Mouse (Mus musculus): ENCODE results near the gene Tubd1. TPM values are rescaled to one million over a fixed set of nuclear protein-coding genes. Genes with fewer than 3 reads are reported as not detected.
A peak's percentile ranks its signal among the peaks of the same experiment; 100 is the strongest.

Tubd1 gene
- total RNA-seq, 2 experiments from 2014 or later = 5.3 to 6.8 TPM

- no peak for DNase-seq (ENCODE audit: extremely low spot score in 1 of 2, low spot score in 2 of 2)
- Histone ChIP-seq H3K4me3 (no peak overlapping the region), H3K27ac (no peak overlapping the region)
- intact Hi-C loops (cut with DNase I) = no loop called here
- no peak for TF ChIP-seq CTCF (IDR thresholded peaks at IDR 0.05)
Measured at GRCm38 (mm10) chr11:86534201-86534910, 10.4 kb upstream of the Tubd1 start.

GRCm38 (mm10) chr11:86538786-86539185, 6.0 kb upstream of the Tubd1 start:
- intact Hi-C loops (cut with DNase I) = no loop called here
- DNase-seq (ENCODE audit: extremely low spot score in 1 of 2, low spot score in 2 of 2) = no peak
- Histone ChIP-seq H3K4me3 (no peak overlapping the region), H3K27ac (no peak overlapping the region)
- TF ChIP-seq CTCF (IDR thresholded peaks at IDR 0.05) = no peak

- no peak for TF ChIP-seq CTCF (IDR thresholded peaks at IDR 0.05)
- intact Hi-C loops (cut with DNase I) = no loop called here
- no peak for DNase-seq (ENCODE audit: extremely low spot score in 1 of 2, low spot score in 2 of 2)
- H3K27ac ChIP-seq = no peak overlapping the region
- no peak overlapping the region for H3K4me3 ChIP-seq
Measured at GRCm38 (mm10) chr11:86539716-86540475, 4.9 kb upstream of the Tubd1 start.

DNA sequence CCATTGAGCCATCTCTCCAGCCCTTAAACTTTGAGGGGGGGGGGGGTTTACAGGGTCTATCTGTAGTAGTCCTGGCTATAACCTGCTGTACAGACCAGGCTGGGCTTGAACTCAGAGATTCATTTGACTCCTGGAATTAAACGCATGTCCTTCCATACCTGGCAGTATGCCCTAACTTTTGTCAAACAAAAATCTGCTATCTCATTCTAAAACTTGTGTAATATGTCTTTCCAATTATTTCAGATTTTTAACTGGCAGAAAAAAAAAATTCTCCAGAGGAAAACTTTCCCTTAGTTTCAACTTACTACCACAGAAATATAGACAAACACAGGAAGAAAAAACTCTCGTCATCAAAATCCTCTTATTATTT, 4.3 kb upstream of the Tubd1 start:
- no peak overlapping the region for H3K27ac ChIP-seq
- no peak overlapping the region for H3K4me3 ChIP-seq
- intact Hi-C loops (cut with DNase I) = no loop called here
- TF ChIP-seq CTCF (IDR thresholded peaks at IDR 0.05) = no peak
- no peak for DNase-seq (ENCODE audit: extremely low spot score in 1 of 2, low spot score in 2 of 2)

GRCm38 (mm10) chr11:86542851-86543250, 1.9 kb upstream of the Tubd1 start:
- Histone ChIP-seq H3K4me3 (no peak overlapping the region; the same call in 1 of the 2 replicates), H3K27ac (no peak overlapping the region)
- intact Hi-C loops (cut with DNase I) = no loop called here
- DNase-seq (ENCODE audit: extremely low spot score in 1 of 2, low spot score in 2 of 2) = no peak
- no peak for TF ChIP-seq CTCF (IDR thresholded peaks at IDR 0.05)

- intact Hi-C loops (cut with DNase I) = no loop called here
- TF ChIP-seq CTCF (IDR thresholded peaks at IDR 0.05) = no peak
- peak overlapping the region; percentile 89 for H3K27ac ChIP-seq
- peak overlapping the region; percentile 93 for H3K4me3 ChIP-seq
- DNase-seq (ENCODE audit: extremely low spot score in 1 of 2, low spot score in 2 of 2) = peak in 1 of 2 experiments; percentile 22
Measured at GRCm38 (mm10) chr11:86543960-86544638, 692 bp upstream of the Tubd1 start.

DNA sequence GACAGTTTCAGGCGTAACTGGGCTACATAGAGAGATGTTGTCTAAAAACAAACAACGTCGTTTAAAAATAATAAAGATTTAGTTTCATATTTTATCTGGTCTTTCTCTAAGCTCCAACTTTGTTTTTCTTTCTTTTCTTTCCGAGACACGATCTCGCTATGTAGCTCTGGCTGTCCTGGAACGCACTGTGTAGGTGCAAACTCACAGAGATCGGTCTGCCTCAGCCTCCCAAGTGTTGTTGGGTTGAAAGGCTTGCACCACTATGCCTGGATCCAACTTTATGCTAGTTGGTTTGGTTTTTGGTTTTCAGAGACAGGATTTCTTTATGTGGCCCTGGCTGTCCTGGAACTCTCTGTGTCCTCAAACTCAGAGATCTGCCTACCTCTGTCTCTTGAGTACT, 765 bp downstream of the Tubd1 start:
- DNase-seq (ENCODE audit: extremely low spot score in 1 of 2, low spot score in 2 of 2) = no peak
- intact Hi-C loops (cut with DNase I) = no loop called here
- H3K4me3 ChIP-seq = peak overlapping the region; percentile 93
- TF ChIP-seq CTCF (IDR thresholded peaks at IDR 0.05) = no peak
- no peak overlapping the region for H3K27ac ChIP-seq

DNA sequence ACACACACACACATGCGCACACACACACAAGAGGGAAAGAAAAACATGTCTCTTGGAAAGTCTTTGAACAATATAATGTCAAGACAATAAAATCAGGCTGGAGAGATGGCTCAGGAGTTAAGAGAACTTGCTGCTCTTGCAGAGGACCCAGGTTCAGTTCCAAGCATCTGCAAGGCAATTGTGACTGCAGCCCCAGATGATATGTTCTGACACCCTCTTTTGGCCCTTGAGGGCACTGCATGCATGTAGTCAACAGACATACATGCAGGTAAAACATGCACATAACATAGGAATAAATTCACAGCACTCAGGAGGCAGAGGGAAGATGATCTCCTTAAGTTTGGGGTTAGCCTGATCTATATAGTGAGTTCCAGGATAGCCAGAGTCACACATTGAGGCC, 2.6 kb downstream of the Tubd1 start:
- intact Hi-C loops (cut with DNase I) = no loop called here
- no peak overlapping the region for H3K27ac ChIP-seq
- TF ChIP-seq CTCF (IDR thresholded peaks at IDR 0.05) = no peak; the same call in 1 of the 2 replicates
- DNase-seq (ENCODE audit: extremely low spot score in 1 of 2, low spot score in 2 of 2) = no peak
- H3K4me3 ChIP-seq = no peak overlapping the region

DNA sequence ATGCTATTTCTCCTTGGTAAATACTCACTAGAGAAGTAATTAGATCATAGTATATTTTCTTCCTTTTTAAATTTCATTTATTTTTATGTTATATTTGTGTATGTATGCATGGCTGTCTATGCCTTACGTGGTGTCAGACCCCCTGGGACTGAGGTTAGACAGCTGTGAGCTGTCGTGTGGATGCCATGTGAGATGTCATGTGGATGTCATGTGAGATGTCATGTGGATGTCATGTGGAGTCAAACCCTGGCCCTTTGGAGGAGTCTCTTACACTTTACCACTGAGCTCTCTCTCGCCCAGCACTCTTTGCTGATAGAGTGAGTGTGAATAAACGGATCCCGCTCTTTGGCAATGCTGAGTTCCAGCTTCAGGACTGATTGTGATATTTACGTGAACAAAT, 8.7 kb downstream of the Tubd1 start:
- no peak for DNase-seq (ENCODE audit: extremely low spot score in 1 of 2, low spot score in 2 of 2)
- no peak for TF ChIP-seq CTCF (IDR thresholded peaks at IDR 0.05)
- no peak overlapping the region for H3K27ac ChIP-seq
- intact Hi-C loops (cut with DNase I) = no loop called here
- no peak overlapping the region for H3K4me3 ChIP-seq

DNA sequence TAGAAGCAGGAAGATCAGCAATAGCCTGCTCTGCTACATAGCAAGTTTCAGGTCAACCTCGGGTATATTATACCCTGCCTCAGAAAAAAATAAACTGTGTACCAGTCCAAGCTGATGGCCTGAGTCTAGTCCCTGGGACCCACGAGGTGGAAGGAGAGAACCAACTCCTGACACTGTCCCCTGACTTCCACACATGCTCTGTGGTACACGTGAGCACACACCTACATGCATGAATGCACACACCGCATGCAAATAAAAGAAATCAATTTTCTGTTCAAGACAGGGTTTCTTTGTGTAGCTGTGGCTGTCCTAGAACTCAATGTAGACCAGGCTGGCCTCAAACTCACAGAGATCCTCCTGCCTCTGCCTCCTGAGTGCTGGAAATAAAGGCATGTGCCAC, 13.5 kb downstream of the Tubd1 start:
- TF ChIP-seq CTCF (IDR thresholded peaks at IDR 0.05) = no peak
- Histone ChIP-seq H3K4me3 (no peak overlapping the region), H3K27ac (no peak overlapping the region)
- intact Hi-C loops (cut with DNase I) = no loop called here
- no peak for DNase-seq (ENCODE audit: extremely low spot score in 1 of 2, low spot score in 2 of 2)

DNA sequence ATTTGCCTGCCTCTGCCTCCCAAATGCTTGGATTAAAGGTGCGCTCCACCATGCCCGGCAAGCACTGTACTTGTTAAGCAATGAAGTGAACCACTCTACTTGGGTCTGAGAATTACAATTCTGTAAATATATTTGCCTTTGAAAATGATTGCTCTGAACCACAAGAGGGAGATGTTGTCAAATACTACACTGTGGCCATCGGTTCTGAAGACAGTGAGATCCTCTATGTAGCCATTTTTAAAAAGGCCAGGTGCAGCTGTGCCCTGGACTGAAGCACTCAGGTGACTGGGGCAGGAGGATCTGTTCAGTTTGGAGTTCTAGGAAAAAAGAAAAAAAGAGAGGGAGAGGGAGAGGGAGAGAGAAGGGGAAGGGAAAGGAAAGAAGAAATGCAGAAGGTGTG, 23.6 kb downstream of the Tubd1 start:
- TF ChIP-seq CTCF (IDR thresholded peaks at IDR 0.05) = peak; percentile 71
- intact Hi-C loops (cut with DNase I) = loop anchor here (1.0 to 5.0 kb wide), 2 partner anchors 88 to 444 kb away; no protein-coding TSS in a partner anchor
- H3K27ac ChIP-seq = no peak overlapping the region
- DNase-seq (ENCODE audit: extremely low spot score in 1 of 2, low spot score in 2 of 2) = no peak
- no peak overlapping the region for H3K4me3 ChIP-seq

GRCm38 (mm10) chr11:86570261-86570746, 25.5 kb downstream of the Tubd1 start:
- no peak for TF ChIP-seq CTCF (IDR thresholded peaks at IDR 0.05)
- intact Hi-C loops (cut with DNase I) = no loop called here
- H3K4me3 ChIP-seq = no peak overlapping the region
- no peak overlapping the region for H3K27ac ChIP-seq
- no peak for DNase-seq (ENCODE audit: extremely low spot score in 1 of 2, low spot score in 2 of 2)
